Mouse (Mus musculus): ENCODE measurements around the gene Chd1. TPM values are rescaled to one million over a fixed set of nuclear protein-coding genes. Genes with fewer than 3 reads are reported as not detected.

Gene Chd1
- polyA plus RNA-seq, 1 experiment = 23.0 TPM

DNA sequence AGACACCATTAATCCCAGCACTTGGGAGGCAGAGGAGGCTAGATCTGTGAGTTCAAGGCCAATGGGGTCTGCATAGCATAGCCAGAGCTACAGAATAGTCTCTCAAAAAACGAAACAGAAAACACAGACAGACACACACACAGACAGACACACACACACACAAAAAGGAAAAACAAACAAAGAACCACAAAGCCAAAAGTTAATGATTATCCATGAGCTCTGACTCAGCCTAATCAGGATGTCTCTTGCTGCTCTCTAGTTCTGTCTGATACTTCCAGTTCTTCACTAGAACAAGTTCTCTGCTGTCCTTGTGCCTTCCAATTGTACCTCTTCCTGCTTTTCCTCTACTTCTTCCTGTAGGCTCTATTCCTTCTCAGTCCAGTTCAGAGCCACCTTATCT lies 14.5 kb upstream of the Chd1 start:
- Histone ChIP-seq H3K27ac (ENCODE audit: control insufficient read depth, insufficient read depth, low read depth, low read length, poor library complexity) (no peak overlapping the region), H3K4me1 (ENCODE audit: control insufficient read depth, insufficient read depth, low read length) (no peaks in the 10 kb centered on the region), H3K4me3 (replicated peaks; ENCODE audit: control insufficient read depth, low read depth, low read length) (no peak overlapping the region)
- TF ChIP-seq POLR2A (IDR thresholded peaks at IDR 0.05; ENCODE audit: borderline replicate concordance, control insufficient read depth, low read depth, low read length) = no peak
- WGBS = 57% methylated on average over 1 of the region's 1 CpGs

DNA sequence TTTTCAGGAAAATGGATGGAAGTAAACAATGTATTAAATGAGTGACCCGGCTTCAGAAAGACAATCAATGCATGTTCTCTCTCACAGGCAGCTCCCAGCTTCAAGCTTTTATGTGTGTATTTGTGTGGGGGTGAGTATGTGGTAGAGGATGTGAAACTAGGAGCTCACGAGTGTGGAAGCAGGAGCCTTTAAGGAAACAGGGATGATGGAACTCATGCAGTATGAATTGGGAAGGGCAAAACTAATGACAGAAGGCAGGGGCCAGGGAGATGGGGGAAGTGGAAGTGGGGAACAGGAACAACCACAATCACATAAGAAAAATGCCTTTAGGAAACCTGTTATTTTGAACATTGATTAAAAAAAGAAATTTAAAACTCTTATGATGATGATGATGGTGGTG lies 9.2 kb upstream of the Chd1 start:
- no peaks in the 10 kb centered on the region for H3K4me1 ChIP-seq (ENCODE audit: control insufficient read depth, insufficient read depth, low read length)
- no peak for TF ChIP-seq POLR2A (IDR thresholded peaks at IDR 0.05; ENCODE audit: borderline replicate concordance, control insufficient read depth, low read depth, low read length)
- no peak for TF ChIP-seq CTCF (IDR thresholded peaks at IDR 0.05; ENCODE audit: control insufficient read depth, insufficient read depth, low read length)
- no peak overlapping the region for H3K27ac ChIP-seq (ENCODE audit: control insufficient read depth, insufficient read depth, low read depth, low read length, poor library complexity)
- H3K4me3 ChIP-seq (replicated peaks; ENCODE audit: control insufficient read depth, low read depth, low read length) = no peak overlapping the region
- WGBS = 54% methylated on average over 2 of the region's 2 CpGs

- TF ChIP-seq CTCF (IDR thresholded peaks at IDR 0.05; ENCODE audit: control insufficient read depth, insufficient read depth, low read length) (no peak), POLR2A (IDR thresholded peaks at IDR 0.05; ENCODE audit: borderline replicate concordance, control insufficient read depth, low read depth, low read length) (no peak)
- H3K4me3 ChIP-seq (replicated peaks; ENCODE audit: control insufficient read depth, low read depth, low read length) = no peak overlapping the region
- no peak overlapping the region for H3K27ac ChIP-seq (ENCODE audit: control insufficient read depth, insufficient read depth, low read depth, low read length, poor library complexity)
- 78% methylated on average over 3 of the region's 3 CpGs for WGBS
- no peaks in the 10 kb centered on the region; the same call in 1 of the 2 replicates for H3K4me1 ChIP-seq (ENCODE audit: control insufficient read depth, insufficient read depth, low read length)
Measured at GRCm38 (mm10) chr17:15698956-15699355, 5.8 kb upstream of the Chd1 start.

DNA sequence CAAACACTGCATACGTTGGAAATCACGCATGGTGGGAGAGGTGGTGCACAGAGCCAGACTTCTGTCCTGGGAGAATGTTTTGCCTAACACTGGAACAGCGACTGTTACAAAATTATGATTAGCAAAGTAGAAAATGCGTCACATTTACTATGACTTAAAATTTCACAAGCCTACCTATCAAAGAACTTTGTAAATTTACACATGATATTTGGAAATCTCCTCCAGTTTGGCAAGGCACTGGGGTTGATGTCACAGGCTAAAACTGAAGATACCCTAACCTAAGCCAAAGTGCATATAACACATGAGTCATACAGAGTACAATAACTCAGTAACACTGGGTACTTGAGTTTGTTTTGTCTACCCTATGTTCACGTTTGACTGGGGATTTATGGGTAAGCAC lies 3.3 kb upstream of the Chd1 start:
- H3K27ac ChIP-seq (ENCODE audit: control insufficient read depth, insufficient read depth, low read depth, low read length, poor library complexity) = no peak overlapping the region
- TF ChIP-seq POLR2A (IDR thresholded peaks at IDR 0.05; ENCODE audit: borderline replicate concordance, control insufficient read depth, low read depth, low read length) = no peak
- TF ChIP-seq CTCF (IDR thresholded peaks at IDR 0.05; ENCODE audit: control insufficient read depth, insufficient read depth, low read length) = no peak
- no peaks in the 10 kb centered on the region; the same call in 1 of the 2 replicates for H3K4me1 ChIP-seq (ENCODE audit: control insufficient read depth, insufficient read depth, low read length)
- WGBS = 67% methylated on average over 5 of the region's 5 CpGs
- no peak overlapping the region for H3K4me3 ChIP-seq (replicated peaks; ENCODE audit: control insufficient read depth, low read depth, low read length)

DNA sequence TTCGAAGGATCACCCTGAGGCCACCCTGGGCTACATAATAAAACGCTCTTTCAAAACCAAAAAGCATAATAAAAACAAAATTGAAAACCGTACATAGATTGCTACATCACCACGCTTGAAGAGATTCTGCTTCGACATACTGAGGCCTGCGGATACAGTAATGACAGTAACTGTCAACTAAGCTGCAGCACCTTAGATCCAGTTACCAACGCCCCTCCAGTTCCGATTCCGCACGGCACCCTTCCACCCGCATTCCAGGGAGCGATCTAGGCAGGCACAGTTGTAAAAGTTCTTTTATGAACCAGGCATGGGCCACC lies 651 bp upstream of the Chd1 start:
- Histone ChIP-seq H3K4me3 (replicated peaks; ENCODE audit: control insufficient read depth, low read depth, low read length) (peak overlapping the region; percentile 90), H3K4me1 (ENCODE audit: control insufficient read depth, insufficient read depth, low read length) (no peaks in the 10 kb centered on the region; the same call in 1 of the 2 replicates), H3K27ac (ENCODE audit: control insufficient read depth, insufficient read depth, low read depth, low read length, poor library complexity) (peak overlapping the region; percentile 96)
- WGBS = 1% methylated on average over 12 of the region's 12 CpGs
- TF ChIP-seq CTCF (IDR thresholded peaks at IDR 0.05; ENCODE audit: control insufficient read depth, insufficient read depth, low read length) (no peak), POLR2A (IDR thresholded peaks at IDR 0.05; ENCODE audit: borderline replicate concordance, control insufficient read depth, low read depth, low read length) (no peak)

DNA sequence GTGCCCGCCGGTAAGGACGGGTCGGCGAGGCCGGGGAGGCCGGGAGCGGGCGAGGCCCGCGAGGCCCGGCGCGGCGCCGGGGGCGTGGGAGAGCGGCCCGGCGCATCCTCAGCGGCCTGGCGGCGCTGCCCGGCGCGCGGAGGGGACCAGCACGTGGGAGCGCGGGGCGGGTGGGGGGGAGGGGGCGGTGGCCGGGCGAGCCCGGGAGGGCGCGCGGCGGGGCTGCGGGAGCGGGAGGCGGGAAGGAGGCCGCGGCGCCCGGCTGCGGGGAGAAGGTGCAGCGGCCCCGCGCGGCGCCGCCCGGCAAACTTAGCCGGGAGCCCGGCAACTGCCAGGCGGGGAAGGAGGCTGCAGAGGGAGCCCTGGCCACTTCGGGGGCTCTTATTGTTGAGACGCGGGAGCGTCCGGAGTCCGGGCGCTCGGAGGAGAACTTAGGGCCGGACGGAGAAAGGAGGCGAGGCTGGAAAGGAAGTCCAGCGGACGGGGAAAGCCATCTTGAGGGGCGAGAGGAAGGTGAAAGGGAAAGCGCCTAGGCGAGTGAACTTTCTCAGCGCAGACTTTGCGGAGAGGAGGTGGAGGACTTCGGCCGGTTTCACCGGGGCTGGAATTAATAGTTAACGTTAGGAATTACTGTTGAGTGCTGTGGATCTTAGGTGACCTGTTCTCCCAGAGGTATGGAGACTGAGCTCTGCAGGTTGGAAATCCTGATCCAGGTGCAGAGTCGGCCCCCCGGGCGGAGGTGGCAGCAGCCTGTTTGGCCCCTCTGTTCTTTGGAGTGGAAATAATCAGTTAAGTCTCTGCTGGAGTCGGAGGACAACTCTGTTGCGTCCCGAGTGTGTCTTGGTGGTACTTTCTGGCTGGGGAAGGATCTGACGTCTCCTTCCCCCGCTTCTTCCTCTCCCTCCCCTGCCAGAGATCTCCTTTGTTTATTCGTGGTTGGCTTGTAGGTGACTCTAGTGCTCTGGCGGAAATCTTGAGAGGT lies 827 bp downstream of the Chd1 start:
- TF ChIP-seq CTCF (IDR thresholded peaks at IDR 0.05; ENCODE audit: control insufficient read depth, insufficient read depth, low read length) (no peak), POLR2A (IDR thresholded peaks at IDR 0.05; ENCODE audit: borderline replicate concordance, control insufficient read depth, low read depth, low read length) (no peak)
- H3K4me1 ChIP-seq (ENCODE audit: control insufficient read depth, insufficient read depth, low read length) = no peaks in the 10 kb centered on the region; the same call in 1 of the 2 replicates
- peak overlapping the region; percentile 96 for H3K27ac ChIP-seq (ENCODE audit: control insufficient read depth, insufficient read depth, low read depth, low read length, poor library complexity)
- peak overlapping the region; percentile 84 for H3K4me3 ChIP-seq (replicated peaks; ENCODE audit: control insufficient read depth, low read depth, low read length)
- whole genome bisulfite sequencing = 7% methylated on average over 86 of the region's 89 CpGs

DNA sequence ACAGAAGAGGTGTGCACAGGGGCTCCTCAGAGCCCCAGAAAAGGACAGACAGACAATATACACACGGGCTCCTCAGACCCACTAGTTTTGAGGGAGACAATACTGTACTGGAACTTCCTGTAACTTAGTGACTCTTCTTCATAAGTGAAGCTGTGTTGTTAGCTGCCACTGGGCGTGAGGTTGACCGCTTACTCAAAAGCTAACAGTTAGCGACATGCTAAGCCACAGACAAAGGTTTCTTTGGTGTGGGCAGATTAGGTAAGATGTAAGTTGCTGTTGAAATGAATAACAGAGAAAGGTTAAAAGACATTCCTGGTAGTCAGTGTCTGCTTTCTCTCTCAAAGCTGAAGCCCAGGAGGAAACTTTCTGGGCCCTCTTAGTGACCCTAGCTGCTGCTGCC lies 9.7 kb downstream of the Chd1 start:
- Histone ChIP-seq H3K4me1 (ENCODE audit: control insufficient read depth, insufficient read depth, low read length) (peaks cover 1% of the 10 kb centered on the region; the same call in 1 of the 2 replicates), H3K4me3 (replicated peaks; ENCODE audit: control insufficient read depth, low read depth, low read length) (no peak overlapping the region), H3K27ac (ENCODE audit: control insufficient read depth, insufficient read depth, low read depth, low read length, poor library complexity) (no peak overlapping the region)
- 55% methylated on average over 4 of the region's 4 CpGs for WGBS
- TF ChIP-seq POLR2A (IDR thresholded peaks at IDR 0.05; ENCODE audit: borderline replicate concordance, control insufficient read depth, low read depth, low read length) (no peak), CTCF (IDR thresholded peaks at IDR 0.05; ENCODE audit: control insufficient read depth, insufficient read depth, low read length) (no peak)

GRCm38 (mm10) chr17:15715013-15715902 lies 10.5 kb downstream of the Chd1 start:
- H3K27ac ChIP-seq (ENCODE audit: control insufficient read depth, insufficient read depth, low read depth, low read length, poor library complexity) = no peak overlapping the region
- H3K4me1 ChIP-seq (ENCODE audit: control insufficient read depth, insufficient read depth, low read length) = peaks cover 1% of the 10 kb centered on the region; the same call in 1 of the 2 replicates
- TF ChIP-seq CTCF (IDR thresholded peaks at IDR 0.05; ENCODE audit: control insufficient read depth, insufficient read depth, low read length) = peak; percentile 81
- no peak for TF ChIP-seq POLR2A (IDR thresholded peaks at IDR 0.05; ENCODE audit: borderline replicate concordance, control insufficient read depth, low read depth, low read length)
- 61% methylated on average over 3 of the region's 3 CpGs for WGBS
- H3K4me3 ChIP-seq (replicated peaks; ENCODE audit: control insufficient read depth, low read depth, low read length) = no peak overlapping the region
